Mouse (Mus musculus): ENCODE measurements around the gene N4bp1. TPM values are rescaled to one million over a fixed set of nuclear protein-coding genes. Genes with fewer than 3 reads are reported as not detected.

N4bp1 gene
- polyA plus RNA-seq, 1 experiment = 7.6 TPM

DNA sequence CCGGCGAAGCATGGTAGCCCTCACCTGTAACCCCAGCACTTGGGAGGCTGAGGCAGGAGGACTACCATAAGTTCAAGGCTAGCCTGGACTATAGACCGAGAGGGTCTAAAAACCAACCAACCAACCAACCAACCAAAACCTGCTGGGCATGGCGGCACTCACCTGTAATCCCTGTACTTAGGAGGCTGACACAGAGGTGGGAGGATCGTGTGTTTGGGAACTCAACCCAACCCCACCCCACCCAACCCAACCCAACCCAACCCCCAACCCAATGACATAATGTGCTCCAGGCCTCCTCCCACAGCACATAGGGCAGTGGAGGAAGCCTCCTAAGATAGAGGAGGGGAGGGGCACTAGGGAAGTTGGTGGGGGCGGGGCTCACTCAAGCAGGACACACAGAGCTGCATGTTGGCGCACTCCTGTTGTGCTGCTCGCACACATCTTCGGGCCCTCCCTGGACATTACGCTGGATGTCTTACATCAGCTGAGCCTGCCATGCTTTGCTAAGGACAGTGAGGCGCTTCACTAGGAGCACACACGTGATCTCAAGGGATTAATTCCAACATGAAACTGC, 44.9 kb downstream of the N4bp1 start:
- Histone ChIP-seq H3ac (ENCODE audit: control insufficient read depth, insufficient read length) (no peak overlapping the region), H3K4me2 (ENCODE audit: low read depth) (no peak overlapping the region), H3K4me3 (no peak overlapping the region), H3K36me3 (ENCODE audit: control insufficient read depth, insufficient read depth) (peaks cover 2% of the 10 kb centered on the region), H3K79me2 (ENCODE audit: control insufficient read depth, insufficient read depth) (no peaks in the 10 kb centered on the region), H3K27me3 (ENCODE audit: control insufficient read depth, insufficient read depth, insufficient read length) (no peaks in the 10 kb centered on the region)
- TF ChIP-seq MYOG (IDR thresholded peaks at IDR 0.05; ENCODE audit: control insufficient read depth in 1 of 3, insufficient read depth in 1 of 3, insufficient read length in 2 of 3, low read depth in 2 of 3) (no peak), POLR2A (IDR thresholded peaks at IDR 0.05; ENCODE audit: insufficient read length, low read depth) (no peak), MAX (IDR thresholded peaks at IDR 0.05; ENCODE audit: low read depth) (no peak), POLR2AphosphoS2 (IDR thresholded peaks at IDR 0.05; ENCODE audit: insufficient read length, low read depth) (no peak), SRF (IDR thresholded peaks at IDR 0.05; ENCODE audit: control insufficient read depth, insufficient read length, low read depth) (no peak), TCF12 (IDR thresholded peaks at IDR 0.05; ENCODE audit: insufficient read depth, poor library complexity, severe bottlenecking) (no peak), E2F4 (IDR thresholded peaks at IDR 0.05; ENCODE audit: insufficient read depth) (no peak), MYOD1 (IDR thresholded peaks at IDR 0.05; ENCODE audit: control insufficient read depth in 1 of 3, insufficient read length in 2 of 3, low read depth in 2 of 3) (no peak), USF1 (IDR thresholded peaks at IDR 0.05; ENCODE audit: low read depth) (no peak), CEBPB (IDR thresholded peaks at IDR 0.05; ENCODE audit: insufficient read depth, poor library complexity, severe bottlenecking) (no peak), TCF3 (IDR thresholded peaks at IDR 0.05; ENCODE audit: insufficient read length, low read depth) (no peak), REST (IDR thresholded peaks at IDR 0.05; ENCODE audit: insufficient read depth, insufficient read length) (no peak)

DNA sequence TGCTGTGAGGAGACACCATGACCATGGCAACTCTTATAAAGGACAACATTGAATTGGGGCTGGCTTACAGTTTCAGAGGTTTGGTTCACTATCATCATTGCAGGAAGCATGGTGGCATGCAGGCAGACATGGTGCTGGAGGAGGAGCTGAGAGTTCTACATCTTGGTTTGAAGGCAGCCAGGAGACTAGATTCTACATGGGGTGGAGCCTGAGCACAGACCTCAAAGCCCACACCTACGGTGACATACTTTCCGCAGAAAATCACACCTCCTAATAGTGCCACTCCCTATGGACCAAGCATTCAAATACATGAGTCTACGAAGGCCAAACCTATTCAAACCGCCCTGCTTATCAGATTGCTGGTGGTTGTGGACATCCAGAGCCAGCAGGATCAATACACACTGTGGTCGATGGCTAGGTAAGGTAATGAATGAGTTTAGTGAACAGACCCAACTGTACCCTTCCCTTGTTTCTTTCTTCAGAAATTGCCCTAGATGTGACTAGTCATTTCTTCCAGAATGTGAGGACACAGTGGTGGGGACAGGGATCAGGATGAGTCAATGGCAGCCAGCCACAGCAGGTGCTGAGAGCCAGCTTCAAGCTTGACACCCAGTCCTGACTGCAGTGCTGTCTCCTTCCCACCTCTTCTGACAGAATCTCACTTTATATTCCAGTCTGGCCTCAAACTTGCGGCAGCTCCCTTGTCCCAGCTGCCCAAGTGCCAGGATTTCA, 46.2 kb downstream of the N4bp1 start:
- Histone ChIP-seq H3K36me3 (ENCODE audit: control insufficient read depth, insufficient read depth) (no peaks in the 10 kb centered on the region), H3K79me2 (ENCODE audit: control insufficient read depth, insufficient read depth) (no peaks in the 10 kb centered on the region), H3ac (ENCODE audit: control insufficient read depth, insufficient read length) (no peak overlapping the region), H3K4me2 (ENCODE audit: low read depth) (no peak overlapping the region), H3K27me3 (ENCODE audit: control insufficient read depth, insufficient read depth, insufficient read length) (no peaks in the 10 kb centered on the region), H3K4me3 (no peak overlapping the region)
- TF ChIP-seq CEBPB (IDR thresholded peaks at IDR 0.05; ENCODE audit: insufficient read depth, poor library complexity, severe bottlenecking) (no peak), MYOD1 (IDR thresholded peaks at IDR 0.05; ENCODE audit: control insufficient read depth in 1 of 3, insufficient read length in 2 of 3, low read depth in 2 of 3) (peak in 1 of 3 experiments; percentile 33), MYOG (IDR thresholded peaks at IDR 0.05; ENCODE audit: control insufficient read depth in 1 of 3, insufficient read depth in 1 of 3, insufficient read length in 2 of 3, low read depth in 2 of 3) (peak in 1 of 3 experiments; percentile 27)

DNA sequence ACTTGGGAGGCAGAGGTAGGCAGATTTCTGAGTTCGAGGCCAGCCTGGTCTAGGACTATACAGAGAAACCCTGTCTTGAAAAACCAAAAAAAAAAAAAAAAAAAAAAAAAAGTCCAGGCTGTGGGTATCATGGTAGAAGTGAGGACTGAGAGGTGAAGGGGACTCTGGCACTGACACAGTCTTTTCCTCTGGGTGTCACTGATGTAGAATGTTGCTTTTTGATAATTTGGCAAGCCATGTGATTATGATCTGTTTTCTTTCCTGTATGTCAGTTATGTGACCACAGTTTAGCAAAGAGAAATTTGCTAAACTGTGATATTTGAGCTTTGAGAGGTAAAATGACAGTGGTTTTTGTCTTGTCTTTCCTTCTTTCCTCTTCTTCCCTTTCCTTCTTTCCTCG, 47.8 kb downstream of the N4bp1 start:
- Histone ChIP-seq H3K79me2 (ENCODE audit: control insufficient read depth, insufficient read depth) (no peaks in the 10 kb centered on the region), H3K4me3 (no peak overlapping the region), H3K4me2 (ENCODE audit: low read depth) (no peak overlapping the region), H3K27me3 (ENCODE audit: control insufficient read depth, insufficient read depth, insufficient read length) (no peaks in the 10 kb centered on the region), H3ac (ENCODE audit: control insufficient read depth, insufficient read length) (no peak overlapping the region), H3K36me3 (ENCODE audit: control insufficient read depth, insufficient read depth) (no peaks in the 10 kb centered on the region)
- TF ChIP-seq MAX (IDR thresholded peaks at IDR 0.05; ENCODE audit: low read depth) (no peak), CEBPB (IDR thresholded peaks at IDR 0.05; ENCODE audit: insufficient read depth, poor library complexity, severe bottlenecking) (no peak), POLR2A (IDR thresholded peaks at IDR 0.05; ENCODE audit: insufficient read length, low read depth) (no peak), REST (IDR thresholded peaks at IDR 0.05; ENCODE audit: insufficient read depth, insufficient read length) (no peak), TCF12 (IDR thresholded peaks at IDR 0.05; ENCODE audit: insufficient read depth, poor library complexity, severe bottlenecking) (no peak), POLR2AphosphoS2 (IDR thresholded peaks at IDR 0.05; ENCODE audit: insufficient read length, low read depth) (no peak), MYOG (IDR thresholded peaks at IDR 0.05; ENCODE audit: control insufficient read depth in 1 of 3, insufficient read depth in 1 of 3, insufficient read length in 2 of 3, low read depth in 2 of 3) (no peak), TCF3 (IDR thresholded peaks at IDR 0.05; ENCODE audit: insufficient read length, low read depth) (no peak), SRF (IDR thresholded peaks at IDR 0.05; ENCODE audit: control insufficient read depth, insufficient read length, low read depth) (no peak), USF1 (IDR thresholded peaks at IDR 0.05; ENCODE audit: low read depth) (no peak)

DNA sequence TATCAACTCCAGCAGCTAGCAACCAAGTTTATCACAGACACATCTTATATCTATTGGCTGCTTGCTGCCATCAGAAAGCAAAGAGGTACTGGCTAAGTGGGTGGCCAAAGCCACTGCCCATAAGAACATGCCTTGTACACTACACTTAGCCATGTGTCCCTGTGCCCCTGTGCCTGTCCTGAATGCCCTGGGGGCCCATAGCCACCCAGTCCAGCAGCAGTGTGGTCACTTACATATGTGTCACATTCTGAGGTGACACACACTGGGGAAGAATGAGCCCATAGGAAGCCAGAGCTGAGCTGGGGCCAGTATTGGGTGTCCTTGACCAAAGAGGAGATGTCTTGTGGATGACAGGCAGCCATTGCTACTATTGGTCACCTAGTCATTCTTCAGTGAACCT, 49.2 kb downstream of the N4bp1 start:
- no peaks in the 10 kb centered on the region for H3K27me3 ChIP-seq (ENCODE audit: control insufficient read depth, insufficient read depth, insufficient read length)
- no peak overlapping the region for H3K4me2 ChIP-seq (ENCODE audit: low read depth)
- H3ac ChIP-seq (ENCODE audit: control insufficient read depth, insufficient read length) = no peak overlapping the region
- H3K79me2 ChIP-seq (ENCODE audit: control insufficient read depth, insufficient read depth) = no peaks in the 10 kb centered on the region
- TF ChIP-seq SRF (IDR thresholded peaks at IDR 0.05; ENCODE audit: control insufficient read depth, insufficient read length, low read depth) (no peak), TCF12 (IDR thresholded peaks at IDR 0.05; ENCODE audit: insufficient read depth, poor library complexity, severe bottlenecking) (no peak), CEBPB (IDR thresholded peaks at IDR 0.05; ENCODE audit: insufficient read depth, poor library complexity, severe bottlenecking) (no peak), MYOG (IDR thresholded peaks at IDR 0.05; ENCODE audit: control insufficient read depth in 1 of 3, insufficient read depth in 1 of 3, insufficient read length in 2 of 3, low read depth in 2 of 3) (no peak)
- no peak overlapping the region for H3K4me3 ChIP-seq
- H3K36me3 ChIP-seq (ENCODE audit: control insufficient read depth, insufficient read depth) = no peaks in the 10 kb centered on the region

Data from myocyte (in vitro differentiated cells).